Mouse (Mus musculus): ENCODE measurements around the gene Ireb2.
"Not testable (repeated sequence)": the region's sequence is repeated elsewhere in the genome, so short reads cannot be mapped to it uniquely, and the experiment has no call there.

Gene Ireb2

GRCm38 (mm10) chr9:54863363-54864281 is at the start of gene Ireb2:
Gene Ireb2, plus strand, starts transcription at chr9:54863789.
- in situ Hi-C loops (cut with MboI; ENCODE audit: unreplicated experiment in 2 of 2) = no loop called here

GRCm38 (mm10) chr9:54816508-54817201 is 46.9 kb upstream of the Ireb2 start:
- in situ Hi-C loops (cut with MboI; ENCODE audit: unreplicated experiment in 2 of 2) = loop anchor here in 1 of 2 experiments (25.0 kb wide), 1 partner anchor 829 kb away; the partner anchor contains the start of gene Elmod1

- in situ Hi-C loops (cut with MboI; ENCODE audit: unreplicated experiment in 2 of 2) = loop anchor here (5.0 to 25.0 kb wide), 4 partner anchors 84 to 834 kb away; partner anchors contain the start of gene Elmod1 (in 1 of the 2)
Observed at GRCm38 (mm10) chr9:54821442-54822100, 42.0 kb upstream of the Ireb2 start.

- in situ Hi-C loops (cut with MboI; ENCODE audit: unreplicated experiment in 2 of 2) = loop anchor here (5.0 to 25.0 kb wide), 5 partner anchors 283 to 565 kb away; no protein-coding TSS in a partner anchor
Observed at GRCm38 (mm10) chr9:54829760-54830159, 33.8 kb upstream of the Ireb2 start.

- in situ Hi-C loops (cut with MboI; ENCODE audit: unreplicated experiment in 2 of 2) = loop anchor here (5.0 to 25.0 kb wide), 4 partner anchors 282 to 564 kb away; no protein-coding TSS in a partner anchor
Observed at GRCm38 (mm10) chr9:54830624-54831023, 33.0 kb upstream of the Ireb2 start.

GRCm38 (mm10) chr9:54833831-54834230 is 29.8 kb upstream of the Ireb2 start:
- in situ Hi-C loops (cut with MboI; ENCODE audit: unreplicated experiment in 2 of 2) = loop anchor here (5.0 to 25.0 kb wide), 4 partner anchors 278 to 561 kb away; no protein-coding TSS in a partner anchor

- in situ Hi-C loops (cut with MboI; ENCODE audit: unreplicated experiment in 2 of 2) = loop anchor here (10.0 to 25.0 kb wide), 2 partner anchors 476 to 559 kb away; no protein-coding TSS in a partner anchor
Observed at GRCm38 (mm10) chr9:54835951-54836717, 27.5 kb upstream of the Ireb2 start.

- in situ Hi-C loops (cut with MboI; ENCODE audit: unreplicated experiment in 2 of 2) = loop anchor here (10.0 to 25.0 kb wide), 2 partner anchors 474 to 557 kb away; no protein-coding TSS in a partner anchor
Observed at GRCm38 (mm10) chr9:54837835-54838234, 25.8 kb upstream of the Ireb2 start.

GRCm38 (mm10) chr9:54840145-54840544 is 23.4 kb upstream of the Ireb2 start:
- in situ Hi-C loops (cut with MboI; ENCODE audit: unreplicated experiment in 2 of 2) = loop anchor here in 1 of 2 experiments (25.0 kb wide), 1 partner anchor 472 kb away; no protein-coding TSS in a partner anchor

- in situ Hi-C loops (cut with MboI; ENCODE audit: unreplicated experiment in 2 of 2) = loop anchor here in 1 of 2 experiments (25.0 kb wide), 1 partner anchor 470 kb away; no protein-coding TSS in a partner anchor
Observed at GRCm38 (mm10) chr9:54842311-54842710, 21.3 kb upstream of the Ireb2 start.

- in situ Hi-C loops (cut with MboI; ENCODE audit: unreplicated experiment in 2 of 2) = loop anchor here in 1 of 2 experiments (25.0 kb wide), 1 partner anchor 468 kb away; no protein-coding TSS in a partner anchor
Observed at GRCm38 (mm10) chr9:54843887-54844286, 19.7 kb upstream of the Ireb2 start.

- in situ Hi-C loops (cut with MboI; ENCODE audit: unreplicated experiment in 2 of 2) = loop anchor here in 1 of 2 experiments (25.0 kb wide), 1 partner anchor 468 kb away; no protein-coding TSS in a partner anchor
Observed at GRCm38 (mm10) chr9:54844556-54845176, 18.9 kb upstream of the Ireb2 start.

- in situ Hi-C loops (cut with MboI; ENCODE audit: unreplicated experiment in 2 of 2) = loop anchor here in 1 of 2 experiments (25.0 kb wide), 1 partner anchor 464 kb away; no protein-coding TSS in a partner anchor
Observed at GRCm38 (mm10) chr9:54848203-54848602, 15.4 kb upstream of the Ireb2 start.

GRCm38 (mm10) chr9:54853036-54853435 is 10.6 kb upstream of the Ireb2 start:
- in situ Hi-C loops (cut with MboI; ENCODE audit: unreplicated experiment in 2 of 2) = not testable (repeated sequence)

GRCm38 (mm10) chr9:54853619-54854018 is 10.0 kb upstream of the Ireb2 start:
- in situ Hi-C loops (cut with MboI; ENCODE audit: unreplicated experiment in 2 of 2) = no loop called here

- in situ Hi-C loops (cut with MboI; ENCODE audit: unreplicated experiment in 2 of 2) = no loop called here
Observed at GRCm38 (mm10) chr9:54855638-54856037, 8.0 kb upstream of the Ireb2 start.

GRCm38 (mm10) chr9:54856121-54856520 is 7.5 kb upstream of the Ireb2 start:
- in situ Hi-C loops (cut with MboI; ENCODE audit: unreplicated experiment in 2 of 2) = no loop called here

- in situ Hi-C loops (cut with MboI; ENCODE audit: unreplicated experiment in 2 of 2) = no loop called here
Observed at GRCm38 (mm10) chr9:54857474-54857873, 6.1 kb upstream of the Ireb2 start.

GRCm38 (mm10) chr9:54860526-54860925 is 3.1 kb upstream of the Ireb2 start:
- in situ Hi-C loops (cut with MboI; ENCODE audit: unreplicated experiment in 2 of 2) = no loop called here
